Mouse (Mus musculus) erythroblast, embryonic 14.5 days (primary cell): ENCODE results near the gene Eddm3b.

ENCODE experiments used
- GATA1 ChIP-seq: IDR thresholded peaks from 2 replicates; pipeline ENCODE4 v1.6.1; 2012; ENCODE audit warnings: low read length, inconsistent platforms, mixed read lengths
- TAL1 ChIP-seq: IDR thresholded peaks from 3 replicates; pipeline ENCODE4 v1.6.1; 2012; ENCODE audit warnings: low read length, inconsistent platforms, mixed read lengths

- TF ChIP-seq TAL1: no peak
- TF ChIP-seq GATA1: no peak
These were observed 29.1 kb upstream of the Eddm3b start for GRCm38 (mm10) chr14:51085086-51085485.
